Mouse (Mus musculus): ENCODE measurements around the gene Dnm3.

GRCm38 (mm10) chr1:162072917-162073578 lies 404.8 kb downstream of the Dnm3 start:
- no peak for TF ChIP-seq POLR2A (IDR thresholded peaks at IDR 0.05; ENCODE audit: insufficient read depth, low read length)
- no peak for TF ChIP-seq CTCF (IDR thresholded peaks at IDR 0.05; ENCODE audit: low read depth, low read length)
